Mouse (Mus musculus) forebrain, postnatal 0 days (tissue): ENCODE data around the gene Usp19. TPM values are rescaled to one million over a fixed set of nuclear protein-coding genes. Genes with fewer than 3 reads are reported as not detected.

Experiments used
- ATAC-seq: fragments of 200-750 bp; cut with Nextera tagmentation; 2 replicates; pipeline ENCODE4 v1.8.0; 2017; ENCODE audit warnings: mild to moderate bottlenecking, moderate library complexity
- DNase-seq: peaks from one replicate; pipeline ENCODE4 v3.0.0-alpha.2; 2015
- H3K27ac ChIP-seq: fragments of 300-500 bp; sonication (generic); 2 replicates; pipeline ENCODE4 v1.5.1; 2014; ENCODE audit warnings: low read depth, mild to moderate bottlenecking, antibody characterized with exemption, low read length, moderate library complexity, mixed read lengths
- H3K27me3 ChIP-seq: fragments of 300-500 bp; sonication (generic); 2 replicates; pipeline ENCODE4 v1.6.1; 2014; ENCODE audit warnings: mild to moderate bottlenecking, low read length, mixed read lengths; ENCODE audit not compliant: insufficient read depth
- H3K36me3 ChIP-seq: fragments of 300-500 bp; sonication (generic); 2 replicates; pipeline ENCODE4 v1.6.1; 2014; ENCODE audit warnings: mild to moderate bottlenecking, moderate library complexity; ENCODE audit not compliant: insufficient read depth
- H3K4me1 ChIP-seq: fragments of 300-500 bp; sonication (generic); 2 replicates; pipeline ENCODE4 v1.6.1; 2014; ENCODE audit warnings: antibody characterized with exemption; ENCODE audit not compliant: insufficient read depth
- H3K4me2 ChIP-seq: fragments of 300-500 bp; sonication (generic); 2 replicates; pipeline ENCODE4 v1.6.1; 2014; ENCODE audit warnings: low read depth, mild to moderate bottlenecking, moderate library complexity
- H3K4me3 ChIP-seq: fragments of 300-500 bp; sonication (generic); 2 replicates; pipeline ENCODE4 v1.5.1; 2014; ENCODE audit warnings: low read depth, low read length, mixed read lengths
- H3K9ac ChIP-seq: fragments of 300-500 bp; sonication (generic); 2 replicates; pipeline ENCODE4 v1.6.1; 2014; ENCODE audit warnings: mild to moderate bottlenecking
- H3K9me3 ChIP-seq: fragments of 300-500 bp; sonication (generic); 2 replicates; pipeline ENCODE4 v1.6.1; 2016; ENCODE audit warnings: low read length
- CTCF ChIP-seq: sonication (generic); IDR thresholded peaks from 2 replicates; pipeline ENCODE4 v1.5.1; 2016; ENCODE audit warnings: antibody characterized with exemption, control low read depth, low read depth
- WGBS: fragments of 180-500 bp; shearing (Covaris S2); extraction: QIAGEN DNeasy Blood & Tissue Kit; methylation state at CpG from one replicate; pipeline ENCODE4 v1.1.7; 2014; 5-methylcytosine and 5-hydroxymethylcytosine counted together
- polyA plus RNA-seq: library from polyadenylated mRNA; unstranded; fragments of >200 nt; fragmentation: Nextera tagmentation; extraction: Ambion mirVana; gene quantifications from 2 replicates; pipeline ENCODE4 v1.2.1, GENCODE M21; 2015
- total RNA-seq: library from RNA; depleted of rRNA; stranded (reverse); fragments of >200 nt; gene quantifications from 2 replicates; pipeline ENCODE4 v1.2.3, GENCODE M21; 2014

Usp19 gene
- total and polyA plus RNA-seq, 2 experiments from 2014 or later: 41.5 to 97.0 TPM

DNA sequence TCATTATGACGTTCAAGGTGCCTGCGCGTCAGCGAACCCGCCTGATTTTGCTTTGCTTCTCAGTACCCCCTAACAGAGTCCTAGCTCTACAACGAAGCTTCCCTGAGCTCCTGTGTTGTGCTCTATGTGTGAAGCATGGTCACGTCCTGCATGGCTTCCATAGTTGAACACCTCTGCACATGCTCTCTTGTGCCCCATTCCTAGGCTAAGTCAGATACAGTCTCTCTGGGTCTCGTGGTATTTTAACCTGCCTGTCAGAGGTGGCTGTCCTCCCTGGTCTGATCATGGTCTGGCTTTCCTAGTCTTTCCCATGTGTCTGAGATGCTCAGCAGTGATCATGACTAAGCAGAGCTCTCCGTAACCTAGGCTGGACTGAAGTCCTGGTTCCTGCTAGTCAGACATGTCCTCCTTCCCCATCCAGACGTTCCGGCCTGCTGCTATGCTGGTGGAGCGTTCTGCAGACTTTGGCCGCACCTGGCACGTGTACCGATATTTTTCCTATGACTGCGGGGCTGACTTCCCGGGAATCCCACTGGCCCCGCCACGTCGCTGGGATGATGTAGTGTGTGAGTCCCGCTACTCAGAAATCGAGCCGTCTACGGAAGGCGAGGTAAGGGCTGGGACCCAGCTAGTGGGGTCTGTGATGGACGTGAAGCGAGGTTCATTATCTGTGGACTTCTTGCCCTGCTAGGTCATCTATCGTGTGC is 9.4 kb upstream of the Usp19 start:
- ATAC-seq (no peak), DNase-seq (no peak)
- peaks cover 5% of the 10 kb centered on the region; the same call in 1 of the 2 replicates for H3K4me1 ChIP-seq
- no peaks in the 10 kb centered on the region for H3K27me3 ChIP-seq
- 93% methylated on average over 28 of the region's 28 CpGs for WGBS
- H3K4me2 ChIP-seq: no peak overlapping the region
- H3K9ac ChIP-seq: no peak overlapping the region
- H3K4me3 ChIP-seq: no peak overlapping the region
- H3K27ac ChIP-seq: no peak overlapping the region
- no peak for TF ChIP-seq CTCF
- no peaks in the 10 kb centered on the region for H3K36me3 ChIP-seq
- H3K9me3 ChIP-seq: no peaks in the 10 kb centered on the region

DNA sequence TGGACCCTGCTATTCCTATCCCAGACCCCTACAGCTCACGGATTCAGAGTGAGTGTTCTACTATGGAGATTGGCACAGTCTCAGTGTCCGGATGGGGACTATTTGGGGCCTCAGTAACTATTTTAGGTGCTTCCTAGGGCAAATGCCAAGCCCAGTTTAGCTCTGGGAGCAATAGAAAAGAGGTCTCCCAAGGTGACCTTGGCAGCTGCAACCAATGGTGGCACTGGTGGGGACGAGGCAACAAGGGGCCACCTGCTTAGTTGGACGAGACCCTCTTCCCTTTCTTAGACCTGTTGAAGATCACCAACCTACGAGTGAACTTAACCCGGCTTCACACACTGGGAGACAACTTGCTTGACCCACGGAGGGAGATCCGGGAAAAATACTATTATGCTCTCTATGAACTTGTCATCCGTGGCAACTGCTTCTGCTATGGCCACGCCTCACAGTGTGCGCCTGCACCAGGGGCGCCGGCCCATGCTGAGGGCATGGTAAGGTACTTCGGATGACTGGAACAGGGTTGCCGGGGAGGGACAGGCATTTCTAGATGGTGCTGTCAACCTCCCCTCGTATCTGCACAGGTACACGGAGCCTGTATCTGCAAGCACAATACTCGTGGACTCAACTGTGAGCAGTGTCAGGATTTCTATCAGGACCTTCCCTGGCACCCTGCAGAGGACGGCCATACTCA is 8.7 kb upstream of the Usp19 start:
- Histone ChIP-seq H3K9me3 (no peaks in the 10 kb centered on the region), H3K4me1 (peaks cover 5% of the 10 kb centered on the region; the same call in 1 of the 2 replicates), H3K4me2 (no peak overlapping the region), H3K36me3 (no peaks in the 10 kb centered on the region), H3K4me3 (no peak overlapping the region), H3K9ac (no peak overlapping the region), H3K27ac (no peak overlapping the region), H3K27me3 (no peaks in the 10 kb centered on the region)
- ATAC-seq (no peak), DNase-seq (no peak)
- WGBS: 89% methylated on average over 19 of the region's 19 CpGs
- TF ChIP-seq CTCF: no peak

DNA sequence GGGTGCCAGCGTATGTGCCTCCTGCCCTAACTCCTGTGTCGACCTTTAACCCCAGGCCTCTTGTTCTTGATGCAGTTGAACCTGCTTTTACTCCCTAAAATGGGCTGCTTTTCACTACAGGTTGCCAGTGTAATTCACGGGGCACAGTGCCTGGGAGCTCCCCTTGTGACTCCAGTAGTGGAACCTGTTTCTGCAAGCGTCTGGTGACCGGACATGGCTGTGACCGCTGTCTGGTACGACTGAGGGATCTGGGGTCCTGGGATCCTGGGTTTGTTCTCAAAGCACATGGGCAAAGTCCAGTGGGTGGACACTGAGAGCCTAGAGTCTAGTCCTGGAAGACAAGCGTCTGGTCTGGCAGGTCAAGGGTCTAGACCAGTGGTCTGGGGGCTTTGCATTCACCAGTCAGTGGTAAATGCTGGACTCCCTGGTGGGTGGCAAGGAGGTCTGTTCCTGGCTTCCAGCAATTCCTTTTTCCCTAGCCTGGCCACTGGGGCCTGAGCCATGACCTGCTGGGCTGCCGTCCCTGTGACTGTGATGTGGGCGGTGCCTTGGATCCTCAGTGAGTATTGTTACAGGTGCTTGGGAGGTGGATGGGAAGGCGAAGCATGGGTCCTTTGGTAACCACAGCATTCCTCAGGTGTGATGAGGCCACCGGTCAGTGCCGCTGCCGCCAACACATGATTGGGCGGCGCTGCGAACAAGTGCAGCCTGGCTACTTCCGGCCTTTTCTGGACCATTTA is 7.2 kb upstream of the Usp19 start:
- Histone ChIP-seq H3K4me1 (peaks cover 5% of the 10 kb centered on the region; the same call in 1 of the 2 replicates), H3K4me2 (no peak overlapping the region), H3K27ac (no peak overlapping the region), H3K9me3 (no peaks in the 10 kb centered on the region), H3K27me3 (no peaks in the 10 kb centered on the region), H3K9ac (no peak overlapping the region), H3K4me3 (no peak overlapping the region), H3K36me3 (no peaks in the 10 kb centered on the region)
- no peak for ATAC-seq
- no peak for TF ChIP-seq CTCF
- WGBS: 96% methylated on average over 18 of the region's 18 CpGs
- DNase-seq: no peak

DNA sequence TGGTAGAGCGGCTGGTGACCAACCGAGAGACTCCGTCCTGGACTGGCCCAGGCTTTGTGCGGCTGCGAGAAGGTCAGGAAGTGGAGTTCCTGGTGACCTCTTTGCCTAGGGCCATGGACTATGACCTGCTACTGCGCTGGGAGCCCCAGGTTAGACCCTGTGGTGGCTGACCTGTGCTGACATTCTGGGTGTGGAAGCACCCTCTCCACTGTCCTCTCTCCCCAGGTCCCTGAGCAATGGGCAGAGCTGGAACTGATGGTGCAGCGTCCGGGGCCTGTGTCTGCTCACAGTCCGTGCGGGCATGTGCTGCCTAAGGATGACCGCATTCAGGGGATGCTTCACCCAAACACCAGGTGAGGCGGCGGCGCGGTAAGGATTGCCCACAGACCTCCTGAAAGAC is 6.4 kb upstream of the Usp19 start:
- Histone ChIP-seq H3K9me3 (no peaks in the 10 kb centered on the region), H3K27ac (no peak overlapping the region), H3K27me3 (no peaks in the 10 kb centered on the region), H3K4me1 (peaks cover 1% of the 10 kb centered on the region; the same call in 1 of the 2 replicates), H3K4me3 (no peak overlapping the region), H3K9ac (no peak overlapping the region), H3K36me3 (no peaks in the 10 kb centered on the region), H3K4me2 (no peak overlapping the region)
- no peak for TF ChIP-seq CTCF
- ATAC-seq (no peak), DNase-seq (no peak)
- 95% methylated on average over 15 of the region's 15 CpGs for WGBS

DNA sequence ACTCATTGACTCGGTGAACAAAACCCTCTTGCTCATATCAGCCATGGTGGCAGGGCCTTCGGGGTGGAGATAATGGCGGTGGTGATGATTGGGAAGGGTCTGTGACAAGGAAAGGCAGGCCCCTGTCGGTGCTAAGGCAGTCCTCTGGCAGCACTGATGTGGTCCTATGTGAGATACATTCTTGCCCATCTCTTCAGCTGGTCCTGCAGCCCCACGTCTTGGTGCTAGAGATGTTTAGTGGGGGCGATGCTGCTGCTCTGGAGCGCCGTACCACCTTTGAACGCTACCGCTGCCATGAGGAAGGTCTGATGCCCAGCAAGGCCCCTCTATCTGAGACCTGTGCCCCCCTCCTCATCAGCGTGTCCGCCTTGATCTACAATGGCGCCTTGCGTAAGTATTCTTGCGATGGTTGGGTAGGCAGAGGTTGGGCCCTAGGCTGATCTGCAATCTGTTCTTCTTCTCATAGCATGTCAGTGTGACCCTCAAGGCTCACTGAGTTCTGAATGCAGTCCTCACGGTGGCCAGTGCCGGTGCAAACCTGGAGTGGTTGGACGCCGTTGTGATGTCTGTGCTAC is 5.0 kb upstream of the Usp19 start:
- no peak for DNase-seq
- 97% methylated on average over 19 of the region's 19 CpGs for WGBS
- no peak overlapping the region for H3K27ac ChIP-seq

DNA sequence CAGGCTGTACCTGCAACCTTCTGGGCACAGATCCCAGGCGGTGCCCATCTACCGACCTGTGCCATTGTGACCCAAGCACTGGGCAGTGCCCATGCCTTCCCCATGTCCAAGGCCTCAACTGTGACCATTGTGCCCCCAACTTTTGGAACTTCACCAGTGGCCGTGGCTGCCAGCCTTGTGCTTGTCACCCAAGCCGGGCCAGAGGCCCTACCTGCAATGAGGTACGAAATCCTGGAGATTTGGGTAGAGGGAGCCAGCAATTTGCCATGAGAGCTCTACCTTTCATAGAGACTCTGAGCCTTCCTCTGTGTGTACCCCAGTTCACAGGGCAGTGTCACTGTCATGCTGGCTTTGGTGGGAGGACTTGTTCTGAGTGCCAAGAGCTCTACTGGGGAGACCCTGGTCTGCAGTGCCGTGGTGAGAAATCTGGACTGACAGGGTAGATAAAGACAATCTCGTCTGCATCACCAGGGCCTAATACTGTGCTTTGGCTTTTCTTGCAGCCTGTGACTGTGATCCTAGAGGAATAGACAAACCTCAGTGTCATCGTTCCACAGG is 3.4 kb upstream of the Usp19 start:
- no peak for TF ChIP-seq CTCF
- ATAC-seq (no peak), DNase-seq (no peak)
- 0 out of 2 replicates have a peak, but pooled peaks cover under 1% of the 10 kb centered on the region for H3K36me3 ChIP-seq
- no peaks in the 10 kb centered on the region for H3K9me3 ChIP-seq
- H3K4me2 ChIP-seq: no peak overlapping the region
- 0 out of 2 replicates have a peak, but pooled peaks cover 5% of the 10 kb centered on the region for H3K4me1 ChIP-seq
- no peaks in the 10 kb centered on the region for H3K27me3 ChIP-seq
- H3K27ac ChIP-seq: no peak overlapping the region
- no peak overlapping the region for H3K9ac ChIP-seq
- WGBS: 95% methylated on average over 8 of the region's 8 CpGs
- H3K4me3 ChIP-seq: no peak overlapping the region

More for the DNA sequence above, 5.0 kb upstream of the Usp19 start:
- Histone ChIP-seq H3K9ac (no peak overlapping the region), H3K4me1 (0 out of 2 replicates have a peak, but pooled peaks cover 5% of the 10 kb centered on the region), H3K36me3 (no peaks in the 10 kb centered on the region), H3K9me3 (no peaks in the 10 kb centered on the region), H3K27me3 (no peaks in the 10 kb centered on the region), H3K4me2 (no peak overlapping the region), H3K4me3 (no peak overlapping the region)
- TF ChIP-seq CTCF: no peak
- no peak for ATAC-seq
